Mouse (Mus musculus) liver, embryonic 14.5 days (tissue): ENCODE measurements around the gene Gm49486.

Experiments used
- CTCF ChIP-seq: IDR thresholded peaks from 2 replicates; pipeline ENCODE4 v1.5.1; 2016; ENCODE audit warnings: antibody characterized with exemption, low read depth, control low read depth
- EP300 ChIP-seq: IDR thresholded peaks from 2 replicates; pipeline ENCODE4 v1.6.1; 2016; ENCODE audit warnings: antibody characterized with exemption, low read depth

- TF ChIP-seq CTCF (no peak), EP300 (no peak)
Measured at GRCm38 (mm10) chr15:79270317-79271123, 41.3 kb downstream of the Gm49486 start.
